Mouse (Mus musculus) splenic B cell, adult 2 months (primary cell): ENCODE data around the gene Foxq1.

Source experiments
- DNase-seq: peaks from one replicate; pipeline ENCODE4 v3.0.0-alpha.2; 2011; ENCODE audit warnings: low read depth, low spot score
- H3K27me3 ChIP-seq: 2 replicates; pipeline ENCODE4 v1.6.1; 2012; ENCODE audit warnings: mild to moderate bottlenecking, low read length, moderate library complexity, mixed read lengths; ENCODE audit not compliant: control insufficient read depth, poor library complexity, insufficient read depth, severe bottlenecking
- H3K36me3 ChIP-seq: 2 replicates; pipeline ENCODE4 v1.6.1; 2012; ENCODE audit warnings: mild to moderate bottlenecking, low read length, moderate library complexity, mixed read lengths; ENCODE audit not compliant: control insufficient read depth, poor library complexity, insufficient read depth, severe bottlenecking

The Foxq1 gene

GRCm38 (mm10) chr13:31558521-31559418 is 2.8 kb downstream of the Foxq1 start, which contains the start of gene A530084C06Rik:
A530084C06Rik (minus strand) TSS chr13:31559333.
- peak; percentile 24 for DNase-seq
- no peaks in the 10 kb centered on the region for H3K36me3 ChIP-seq
- no peaks in the 10 kb centered on the region; the same call in 1 of the 2 replicates for H3K27me3 ChIP-seq

- H3K27me3 ChIP-seq: no peaks in the 10 kb centered on the region; the same call in 1 of the 2 replicates
- peak; percentile 23 for DNase-seq
- no peaks in the 10 kb centered on the region for H3K36me3 ChIP-seq
Measured at GRCm38 (mm10) chr13:31559419-31560144, 3.6 kb downstream of the Foxq1 start.

- H3K27me3 ChIP-seq: no peaks in the 10 kb centered on the region
- H3K36me3 ChIP-seq: no peaks in the 10 kb centered on the region
- DNase-seq: no peak
Measured at GRCm38 (mm10) chr13:31564394-31564793, 8.5 kb downstream of the Foxq1 start.

GRCm38 (mm10) chr13:31567099-31567498 is 11.2 kb downstream of the Foxq1 start:
- no peak for DNase-seq
- Histone ChIP-seq H3K36me3 (no peaks in the 10 kb centered on the region), H3K27me3 (no peaks in the 10 kb centered on the region)

- no peaks in the 10 kb centered on the region for H3K36me3 ChIP-seq
- DNase-seq: no peak
- H3K27me3 ChIP-seq: no peaks in the 10 kb centered on the region
Measured at GRCm38 (mm10) chr13:31567617-31568294, 11.8 kb downstream of the Foxq1 start.

- H3K36me3 ChIP-seq: no peaks in the 10 kb centered on the region
- no peak for DNase-seq
- no peaks in the 10 kb centered on the region for H3K27me3 ChIP-seq
Measured at GRCm38 (mm10) chr13:31572806-31573508, 17.0 kb downstream of the Foxq1 start.

- Histone ChIP-seq H3K36me3 (no peaks in the 10 kb centered on the region), H3K27me3 (no peaks in the 10 kb centered on the region)
- DNase-seq: no peak
Measured at GRCm38 (mm10) chr13:31574627-31575026, 18.7 kb downstream of the Foxq1 start.

- Histone ChIP-seq H3K27me3 (no peaks in the 10 kb centered on the region), H3K36me3 (no peaks in the 10 kb centered on the region)
- DNase-seq: no peak
Measured at GRCm38 (mm10) chr13:31576696-31577095, 20.8 kb downstream of the Foxq1 start.

GRCm38 (mm10) chr13:31577576-31577975 is 21.6 kb downstream of the Foxq1 start:
- Histone ChIP-seq H3K27me3 (no peaks in the 10 kb centered on the region), H3K36me3 (no peaks in the 10 kb centered on the region)
- no peak for DNase-seq

- no peaks in the 10 kb centered on the region for H3K36me3 ChIP-seq
- no peaks in the 10 kb centered on the region for H3K27me3 ChIP-seq
- no peak for DNase-seq
Measured at GRCm38 (mm10) chr13:31578389-31578788, 22.5 kb downstream of the Foxq1 start.

- Histone ChIP-seq H3K27me3 (no peaks in the 10 kb centered on the region), H3K36me3 (no peaks in the 10 kb centered on the region)
- DNase-seq: no peak
Measured at GRCm38 (mm10) chr13:31579866-31580265, 23.9 kb downstream of the Foxq1 start.

GRCm38 (mm10) chr13:31587341-31587740 is 31.4 kb downstream of the Foxq1 start:
- no peaks in the 10 kb centered on the region for H3K36me3 ChIP-seq
- no peak for DNase-seq
- H3K27me3 ChIP-seq: no peaks in the 10 kb centered on the region

- no peak for DNase-seq
- Histone ChIP-seq H3K36me3 (no peaks in the 10 kb centered on the region), H3K27me3 (no peaks in the 10 kb centered on the region)
Measured at GRCm38 (mm10) chr13:31599576-31599975, 43.6 kb downstream of the Foxq1 start.

GRCm38 (mm10) chr13:31603964-31604363 is 48.0 kb downstream of the Foxq1 start:
- H3K27me3 ChIP-seq: no peaks in the 10 kb centered on the region
- DNase-seq: no peak
- H3K36me3 ChIP-seq: no peaks in the 10 kb centered on the region
